Mouse (Mus musculus) C2C12 (cell line): ENCODE measurements around the gene Borcs8. TPM values are rescaled to one million over a fixed set of nuclear protein-coding genes. Genes with fewer than 3 reads are reported as not detected.

ENCODE experiments used
- H3K27me3 ChIP-seq: one replicate; pipeline ENCODE4 v1.6.1; 2011; ENCODE audit not compliant: control insufficient read depth, insufficient read depth, insufficient read length
- H3K36me3 ChIP-seq: one replicate; pipeline ENCODE4 v1.6.1; 2011; ENCODE audit not compliant: control insufficient read depth, insufficient read depth
- H3K4me3 ChIP-seq: one replicate; pipeline ENCODE4 v1.5.1; 2011; ENCODE audit warnings: mild to moderate bottlenecking, control low read depth; ENCODE audit not compliant: poor library complexity, insufficient read depth, severe bottlenecking
- H3K79me2 ChIP-seq: one replicate; pipeline ENCODE4 v1.6.1; 2011; ENCODE audit not compliant: control insufficient read depth, insufficient read depth
- H3K79me3 ChIP-seq: one replicate; pipeline ENCODE4 v1.6.1; 2011; ENCODE audit warnings: low read depth, control low read depth
- H3ac ChIP-seq: one replicate; pipeline ENCODE3; 2011; ENCODE audit warnings: low read depth; ENCODE audit not compliant: control insufficient read depth, insufficient read length
- CEBPB ChIP-seq: IDR thresholded peaks from one replicate; pipeline ENCODE4 v1.6.1; 2011; ENCODE audit warnings: low read depth, mild to moderate bottlenecking, control low read depth, moderate library complexity
- CTCF ChIP-seq: IDR thresholded peaks from one replicate; pipeline ENCODE4 v1.5.1; 2011; ENCODE audit not compliant: control insufficient read depth, insufficient read depth, insufficient read length
- FOSL1 ChIP-seq: IDR thresholded peaks from one replicate; pipeline ENCODE4 v1.8.0; 2011; ENCODE audit warnings: mild to moderate bottlenecking, low read length; ENCODE audit not compliant: poor library complexity, insufficient read depth, severe bottlenecking
- MAX ChIP-seq: IDR thresholded peaks from one replicate; pipeline ENCODE4 v1.6.1; 2011; ENCODE audit warnings: mild to moderate bottlenecking, control low read depth
- MYOD1 ChIP-seq: IDR thresholded peaks from one replicate; pipeline ENCODE4 v1.6.1; 2011; ENCODE audit warnings: low read depth; ENCODE audit not compliant: control insufficient read depth, insufficient read length
- MYOG ChIP-seq: IDR thresholded peaks from one replicate; pipeline ENCODE4 v1.6.1; 2011; ENCODE audit not compliant: control insufficient read depth, insufficient read length; ENCODE audit errors: extremely low read depth
- USF1 ChIP-seq: IDR thresholded peaks from one replicate; pipeline ENCODE4 v1.6.1; 2011; ENCODE audit warnings: low read depth, mild to moderate bottlenecking, control low read depth, moderate library complexity
- polyA plus RNA-seq: library from polyadenylated mRNA; unstranded; fragments of >200 nt; fragmentation: generic; extraction: Trizol; gene quantifications from one replicate; pipeline ENCODE4 v1.2.1, GENCODE M21; 2012; ENCODE audit warnings: missing spikeins

The Borcs8 gene
- polyA plus RNA-seq, 1 experiment = 49.8 TPM

DNA sequence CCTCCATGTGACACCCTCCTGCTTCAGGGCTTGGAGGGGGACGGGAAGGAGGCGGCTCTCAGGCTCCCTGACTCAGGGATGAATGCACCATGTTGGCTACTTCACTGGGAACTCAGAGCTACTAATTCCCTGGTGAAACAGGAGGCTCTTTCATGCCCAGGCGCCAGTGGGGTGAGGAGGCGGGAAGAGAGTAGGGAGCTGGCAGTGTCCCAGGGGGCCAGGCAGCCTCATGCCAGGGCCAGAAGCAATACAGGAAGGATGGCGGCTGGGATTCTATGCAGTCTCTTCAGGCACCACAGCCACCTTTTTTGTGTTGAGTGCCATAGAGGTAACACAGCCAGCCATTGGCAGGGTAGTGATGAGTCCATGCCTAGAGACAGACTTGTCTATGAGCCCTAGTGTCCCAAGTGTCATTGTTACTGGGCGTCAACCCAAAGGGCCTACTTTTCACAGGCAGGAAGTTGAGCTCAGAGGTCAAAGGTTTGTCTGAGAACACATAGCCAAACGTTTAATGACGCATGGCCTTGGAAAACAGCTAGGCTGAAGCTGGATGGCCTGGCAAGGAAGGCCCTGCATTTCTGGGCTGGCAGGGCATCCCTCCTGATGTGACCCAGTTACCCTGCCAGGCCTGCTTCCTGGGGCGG, 9.9 kb upstream of the Borcs8 start:
- H3K27me3 ChIP-seq = peaks cover 12% of the 10 kb centered on the region
- H3K79me3 ChIP-seq = peaks cover 5% of the 10 kb centered on the region
- peaks cover 24% of the 10 kb centered on the region for H3K79me2 ChIP-seq
- TF ChIP-seq USF1 (no peak), MYOG (no peak), CTCF (no peak), MAX (no peak), MYOD1 (no peak), CEBPB (no peak), FOSL1 (no peak)
- no peak overlapping the region for H3K4me3 ChIP-seq
- peaks cover 2% of the 10 kb centered on the region for H3K36me3 ChIP-seq
- H3ac ChIP-seq = no peak overlapping the region

DNA sequence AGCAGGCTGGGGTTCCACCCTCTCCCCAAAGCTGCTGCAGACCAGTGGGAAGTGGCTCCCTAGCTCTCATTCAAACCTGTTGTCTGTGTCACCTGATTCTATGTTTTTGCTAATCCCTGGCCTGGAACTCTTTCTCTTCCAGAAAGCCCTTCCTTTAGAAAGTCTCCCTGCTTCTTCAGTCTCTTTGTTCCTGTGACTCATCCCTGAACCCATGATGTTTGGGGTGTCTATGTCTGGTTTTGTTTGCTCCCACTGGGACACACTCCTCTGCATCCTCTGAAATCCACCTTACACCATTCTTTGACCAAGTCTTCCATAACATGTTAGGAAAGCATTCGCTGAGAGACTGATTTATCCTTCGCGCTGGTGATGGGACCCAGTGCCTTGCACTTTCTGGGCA, 9.2 kb upstream of the Borcs8 start:
- TF ChIP-seq CEBPB = no peak
- TF ChIP-seq CTCF = no peak
- Histone ChIP-seq H3K4me3 (no peak overlapping the region), H3K36me3 (peaks cover 6% of the 10 kb centered on the region), H3K79me3 (peaks cover 5% of the 10 kb centered on the region), H3K79me2 (peaks cover 24% of the 10 kb centered on the region), H3K27me3 (peaks cover 5% of the 10 kb centered on the region), H3ac (no peak overlapping the region)

DNA sequence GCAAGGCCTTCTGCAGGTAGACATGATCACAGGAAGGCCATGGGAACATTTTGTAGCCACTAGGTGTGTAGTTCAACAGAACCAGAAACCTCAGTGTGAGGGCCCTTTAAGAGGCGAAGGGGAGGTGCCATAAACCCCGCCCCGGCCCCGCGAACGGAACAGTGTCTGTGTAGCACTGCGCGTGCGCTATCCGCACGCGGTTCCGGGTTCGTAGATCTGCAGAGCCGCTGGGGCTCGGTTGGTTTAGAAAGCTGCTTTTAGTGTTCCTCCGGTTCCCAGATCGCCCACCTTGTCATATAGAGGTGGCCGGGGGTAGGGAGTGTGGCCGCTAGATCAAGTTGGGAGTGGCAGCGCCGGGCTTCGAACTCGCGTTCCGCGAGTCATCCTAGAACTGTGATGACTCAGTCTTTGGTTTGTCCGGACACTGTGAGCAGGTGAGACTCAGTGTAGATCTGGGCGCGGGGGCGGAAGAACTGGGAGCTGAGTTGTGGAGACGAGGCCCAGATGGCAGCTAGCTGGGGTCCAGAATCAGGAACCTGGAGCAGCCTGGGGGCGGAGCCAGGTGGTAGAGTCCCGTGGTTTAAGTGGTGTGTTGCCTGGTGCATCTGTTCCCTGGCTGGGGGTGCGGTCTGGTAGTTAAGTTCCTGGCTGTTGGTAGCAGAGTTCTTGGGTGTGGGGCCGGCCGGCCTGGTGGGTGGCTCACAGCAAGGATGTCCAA, 8.0 kb upstream of the Borcs8 start, which contains the start of gene Nr2c2ap:
Nr2c2ap (plus strand) TSS at position 168 of the 718 bp plus-strand sequence.
- Histone ChIP-seq H3ac (peak within 1 kb of the TSS; percentile 68), H3K79me3 (peaks cover 5% of the 10 kb centered on the region), H3K79me2 (peaks cover 24% of the 10 kb centered on the region), H3K27me3 (peaks cover under 1% of the 10 kb centered on the region), H3K4me3 (peak within 1 kb of the TSS; percentile 95), H3K36me3 (peaks cover 9% of the 10 kb centered on the region)
- no peak for TF ChIP-seq MYOG
- no peak for TF ChIP-seq CTCF
- TF ChIP-seq USF1 = no peak
- TF ChIP-seq MAX = no peak

DNA sequence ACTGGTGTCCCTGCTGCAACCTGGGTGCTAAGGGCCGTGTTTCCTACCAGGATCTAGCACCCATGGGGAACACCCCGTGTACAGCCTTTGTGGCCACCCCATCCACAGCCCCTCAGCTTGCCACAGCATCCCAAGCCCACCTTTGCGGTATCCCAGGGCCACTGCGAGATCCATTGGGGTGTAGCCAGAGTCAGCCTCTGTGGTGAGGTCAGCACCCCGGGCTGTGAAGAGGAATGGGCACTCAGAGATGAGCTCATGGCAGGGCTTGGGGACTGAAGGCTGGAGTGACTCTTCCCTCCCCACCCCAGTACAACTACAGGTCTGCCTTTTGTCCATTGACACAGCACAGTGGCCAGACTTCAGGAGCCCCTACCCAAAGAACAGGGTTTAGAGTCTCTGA, 5.2 kb upstream of the Borcs8 start:
- TF ChIP-seq USF1 = no peak
- no peak for TF ChIP-seq MAX
- no peak for TF ChIP-seq FOSL1
- TF ChIP-seq MYOD1 = no peak
- no peak for TF ChIP-seq CEBPB
- no peak for TF ChIP-seq CTCF
- TF ChIP-seq MYOG = no peak
- Histone ChIP-seq H3K79me2 (peaks cover 24% of the 10 kb centered on the region), H3K27me3 (no peaks in the 10 kb centered on the region), H3K4me3 (no peak overlapping the region), H3K79me3 (peaks cover 5% of the 10 kb centered on the region), H3ac (no peak overlapping the region), H3K36me3 (peaks cover 9% of the 10 kb centered on the region)

DNA sequence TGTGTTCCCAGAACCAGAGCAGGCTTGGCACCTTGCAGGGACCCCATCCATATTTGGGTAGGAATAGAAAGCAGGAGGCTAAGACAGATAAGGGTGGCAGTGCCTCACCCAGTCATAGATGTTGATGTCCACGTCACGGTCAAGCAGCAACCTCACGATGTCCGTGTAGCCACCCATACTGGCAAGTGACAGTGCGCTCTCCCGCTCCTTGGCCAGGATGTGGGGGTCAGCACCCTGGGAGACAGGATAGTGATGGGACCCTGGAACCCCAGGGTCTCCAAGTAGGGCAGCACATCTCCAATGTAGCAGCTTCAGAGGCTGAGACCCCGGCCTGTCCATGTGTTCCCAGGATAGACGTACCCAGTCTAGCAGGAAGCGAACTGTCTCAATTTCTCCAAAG, 4.4 kb upstream of the Borcs8 start:
- Histone ChIP-seq H3K27me3 (no peaks in the 10 kb centered on the region), H3K36me3 (peaks cover 9% of the 10 kb centered on the region), H3K79me3 (peaks cover 6% of the 10 kb centered on the region), H3K79me2 (peaks cover 25% of the 10 kb centered on the region), H3ac (no peak overlapping the region), H3K4me3 (no peak overlapping the region)
- TF ChIP-seq USF1 (no peak), CEBPB (no peak), FOSL1 (no peak), CTCF (no peak), MYOG (no peak), MYOD1 (no peak), MAX (no peak)
